Mouse (Mus musculus): ENCODE data around the gene Asl. TPM values are rescaled to one million over a fixed set of nuclear protein-coding genes. Genes with fewer than 3 reads are reported as not detected.

Gene Asl
- polyA plus RNA-seq, 1 experiment: 37.1 TPM

- H3K27ac ChIP-seq (ENCODE audit: control insufficient read depth, insufficient read depth, low read depth, low read length, poor library complexity): peak overlapping the region; percentile 63
- H3K4me1 ChIP-seq (ENCODE audit: control insufficient read depth, insufficient read depth, low read length): no peaks in the 10 kb centered on the region; the same call in 1 of the 2 replicates
- WGBS: under 1% methylated on average over 32 of the region's 32 CpGs
- H3K4me3 ChIP-seq (replicated peaks; ENCODE audit: control insufficient read depth, low read depth, low read length): peak overlapping the region; percentile 87
- TF ChIP-seq POLR2A (IDR thresholded peaks at IDR 0.05; ENCODE audit: borderline replicate concordance, control insufficient read depth, low read depth, low read length) (no peak), CTCF (IDR thresholded peaks at IDR 0.05; ENCODE audit: control insufficient read depth, insufficient read depth, low read length) (peak; percentile 87)
Observed at GRCm38 (mm10) chr5:130023767-130024539, 5.1 kb downstream of the Asl start.

DNA sequence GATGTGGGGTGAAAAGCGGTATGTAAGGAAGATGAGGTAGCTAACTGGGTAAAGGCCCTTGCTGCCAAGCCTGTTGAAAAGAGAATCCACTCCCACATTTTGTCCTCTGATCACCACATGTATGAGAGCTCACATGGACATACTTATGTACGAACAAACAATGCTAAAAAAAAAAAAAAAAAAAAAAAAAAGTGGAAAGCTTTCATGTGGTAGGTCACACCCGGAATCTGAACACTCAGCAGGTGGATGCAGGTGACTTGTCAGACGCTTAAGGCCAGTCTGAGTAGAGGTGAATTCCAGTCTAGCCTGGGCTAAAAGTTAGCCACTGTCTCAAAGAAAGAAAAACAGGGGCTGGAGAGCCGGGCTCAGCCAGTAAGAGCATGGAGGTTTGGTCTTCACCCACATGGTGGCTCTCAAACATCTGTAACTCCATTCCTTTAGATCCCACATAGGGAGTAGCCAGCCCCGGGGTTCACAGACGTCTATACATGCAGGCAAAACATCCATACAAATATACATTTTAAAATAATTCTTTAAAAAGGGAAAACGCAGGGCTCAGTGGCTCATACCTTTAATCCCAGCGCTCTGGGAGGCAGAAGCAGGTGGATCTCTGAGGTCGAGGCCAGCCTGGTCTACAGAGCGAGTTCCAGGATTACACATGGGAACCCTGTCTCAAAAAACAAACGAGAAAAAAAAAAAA lies 5.8 kb downstream of the Asl start:
- TF ChIP-seq POLR2A (IDR thresholded peaks at IDR 0.05; ENCODE audit: borderline replicate concordance, control insufficient read depth, low read depth, low read length): no peak
- no peak for TF ChIP-seq CTCF (IDR thresholded peaks at IDR 0.05; ENCODE audit: control insufficient read depth, insufficient read depth, low read length)
- no peaks in the 10 kb centered on the region; the same call in 1 of the 2 replicates for H3K4me1 ChIP-seq (ENCODE audit: control insufficient read depth, insufficient read depth, low read length)
- no peak overlapping the region for H3K27ac ChIP-seq (ENCODE audit: control insufficient read depth, insufficient read depth, low read depth, low read length, poor library complexity)
- H3K4me3 ChIP-seq (replicated peaks; ENCODE audit: control insufficient read depth, low read depth, low read length): no peak overlapping the region
- WGBS: 36% methylated on average over 12 of the region's 12 CpGs

- no peaks in the 10 kb centered on the region; the same call in 1 of the 2 replicates for H3K4me1 ChIP-seq (ENCODE audit: control insufficient read depth, insufficient read depth, low read length)
- H3K4me3 ChIP-seq (replicated peaks; ENCODE audit: control insufficient read depth, low read depth, low read length): no peak overlapping the region
- WGBS: 88% methylated on average over 7 of the region's 7 CpGs
- TF ChIP-seq POLR2A (IDR thresholded peaks at IDR 0.05; ENCODE audit: borderline replicate concordance, control insufficient read depth, low read depth, low read length) (no peak), CTCF (IDR thresholded peaks at IDR 0.05; ENCODE audit: control insufficient read depth, insufficient read depth, low read length) (no peak)
- no peak overlapping the region for H3K27ac ChIP-seq (ENCODE audit: control insufficient read depth, insufficient read depth, low read depth, low read length, poor library complexity)
Observed at GRCm38 (mm10) chr5:130022366-130022765, 6.7 kb downstream of the Asl start.

DNA sequence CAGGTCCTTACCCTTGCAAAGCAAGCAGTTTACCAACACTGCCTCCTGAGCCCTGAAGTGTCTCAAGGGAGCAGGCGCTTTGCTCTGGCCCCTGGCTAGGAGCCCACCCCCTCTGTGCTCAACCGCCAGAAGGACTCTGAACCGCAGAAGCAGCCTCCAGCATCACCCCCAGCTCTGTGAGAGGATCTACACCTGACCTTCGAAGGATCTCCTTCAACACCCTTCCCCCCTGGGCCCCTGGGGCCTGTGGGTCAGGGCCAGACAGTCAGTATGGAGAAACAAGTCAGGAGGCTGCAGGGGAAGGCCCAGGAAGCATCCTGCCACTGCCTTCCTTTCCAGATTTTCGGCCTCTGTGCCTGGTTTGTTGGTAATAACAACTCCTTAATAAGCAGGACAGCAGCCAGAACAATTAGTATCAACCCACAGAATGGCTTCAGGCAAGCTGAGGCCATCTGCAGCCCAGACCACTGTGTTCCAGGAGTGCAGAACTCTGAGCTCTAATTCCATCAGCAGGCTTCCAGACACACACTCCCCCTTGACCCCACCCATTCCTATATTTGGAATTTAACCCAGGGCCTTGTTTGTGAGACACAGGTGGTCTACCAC lies 7.6 kb downstream of the Asl start:
- TF ChIP-seq CTCF (IDR thresholded peaks at IDR 0.05; ENCODE audit: control insufficient read depth, insufficient read depth, low read length): no peak
- TF ChIP-seq POLR2A (IDR thresholded peaks at IDR 0.05; ENCODE audit: borderline replicate concordance, control insufficient read depth, low read depth, low read length): no peak
- no peak overlapping the region for H3K4me3 ChIP-seq (replicated peaks; ENCODE audit: control insufficient read depth, low read depth, low read length)
- 68% methylated on average over 5 of the region's 5 CpGs for WGBS
- H3K27ac ChIP-seq (ENCODE audit: control insufficient read depth, insufficient read depth, low read depth, low read length, poor library complexity): no peak overlapping the region
- H3K4me1 ChIP-seq (ENCODE audit: control insufficient read depth, insufficient read depth, low read length): no peaks in the 10 kb centered on the region; the same call in 1 of the 2 replicates

DNA sequence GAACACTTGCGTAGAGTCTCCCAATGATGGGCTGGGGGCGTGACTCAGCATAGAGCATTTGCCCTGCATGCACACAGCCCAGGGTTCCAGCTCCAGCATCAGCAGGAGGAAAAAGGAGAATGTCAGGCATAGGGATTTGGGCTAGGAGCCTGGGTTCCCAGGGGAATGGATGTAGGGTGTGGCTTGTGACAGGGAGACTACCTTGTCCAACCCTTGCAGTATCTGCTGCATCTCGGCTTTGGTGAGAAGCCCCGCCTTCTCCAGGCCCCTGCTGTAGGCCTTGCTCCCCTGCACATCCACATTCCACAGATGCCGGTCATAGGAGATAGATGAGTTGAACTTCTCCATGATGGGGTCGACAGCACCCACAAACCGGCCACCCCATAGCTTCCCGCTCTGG lies 9.6 kb downstream of the Asl start:
- Histone ChIP-seq H3K4me3 (replicated peaks; ENCODE audit: control insufficient read depth, low read depth, low read length) (no peak overlapping the region), H3K27ac (ENCODE audit: control insufficient read depth, insufficient read depth, low read depth, low read length, poor library complexity) (no peak overlapping the region), H3K4me1 (ENCODE audit: control insufficient read depth, insufficient read depth, low read length) (no peaks in the 10 kb centered on the region)
- 78% methylated on average over 8 of the region's 8 CpGs for WGBS
- TF ChIP-seq CTCF (IDR thresholded peaks at IDR 0.05; ENCODE audit: control insufficient read depth, insufficient read depth, low read length) (no peak), POLR2A (IDR thresholded peaks at IDR 0.05; ENCODE audit: borderline replicate concordance, control insufficient read depth, low read depth, low read length) (no peak)

DNA sequence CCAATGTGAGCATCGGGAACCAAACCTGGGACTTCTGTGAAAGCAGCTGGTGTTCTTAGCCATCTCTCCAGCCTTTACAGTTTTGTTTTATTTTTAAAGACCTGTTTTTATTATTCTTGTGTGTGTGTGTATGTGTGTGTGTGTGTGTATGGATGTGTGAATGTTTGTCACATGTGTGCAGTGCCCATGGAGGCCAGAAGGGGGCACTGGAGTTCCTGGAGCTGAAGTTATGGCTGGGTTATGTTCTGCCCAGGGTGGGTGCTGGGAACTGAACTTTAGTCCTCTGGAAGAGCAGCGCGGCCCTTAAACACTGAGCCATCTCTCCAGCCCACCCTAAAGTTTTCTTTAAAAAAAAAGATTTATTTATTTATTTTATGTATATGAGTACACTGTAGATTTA lies 13.9 kb downstream of the Asl start:
- TF ChIP-seq CTCF (IDR thresholded peaks at IDR 0.05; ENCODE audit: control insufficient read depth, insufficient read depth, low read length) (no peak), POLR2A (IDR thresholded peaks at IDR 0.05; ENCODE audit: borderline replicate concordance, control insufficient read depth, low read depth, low read length) (no peak)
- no peaks in the 10 kb centered on the region for H3K4me1 ChIP-seq (ENCODE audit: control insufficient read depth, insufficient read depth, low read length)
- H3K4me3 ChIP-seq (replicated peaks; ENCODE audit: control insufficient read depth, low read depth, low read length): no peak overlapping the region
- WGBS: 91% methylated on average over 3 of the region's 3 CpGs
- no peak overlapping the region for H3K27ac ChIP-seq (ENCODE audit: control insufficient read depth, insufficient read depth, low read depth, low read length, poor library complexity)

- H3K27ac ChIP-seq (ENCODE audit: control insufficient read depth, insufficient read depth, low read depth, low read length, poor library complexity): no peak overlapping the region
- 91% methylated on average over 5 of the region's 5 CpGs for WGBS
- TF ChIP-seq POLR2A (IDR thresholded peaks at IDR 0.05; ENCODE audit: borderline replicate concordance, control insufficient read depth, low read depth, low read length): no peak
- peak; percentile 51 for TF ChIP-seq CTCF (IDR thresholded peaks at IDR 0.05; ENCODE audit: control insufficient read depth, insufficient read depth, low read length)
Observed at GRCm38 (mm10) chr5:130010961-130011360, 18.1 kb downstream of the Asl start.

DNA sequence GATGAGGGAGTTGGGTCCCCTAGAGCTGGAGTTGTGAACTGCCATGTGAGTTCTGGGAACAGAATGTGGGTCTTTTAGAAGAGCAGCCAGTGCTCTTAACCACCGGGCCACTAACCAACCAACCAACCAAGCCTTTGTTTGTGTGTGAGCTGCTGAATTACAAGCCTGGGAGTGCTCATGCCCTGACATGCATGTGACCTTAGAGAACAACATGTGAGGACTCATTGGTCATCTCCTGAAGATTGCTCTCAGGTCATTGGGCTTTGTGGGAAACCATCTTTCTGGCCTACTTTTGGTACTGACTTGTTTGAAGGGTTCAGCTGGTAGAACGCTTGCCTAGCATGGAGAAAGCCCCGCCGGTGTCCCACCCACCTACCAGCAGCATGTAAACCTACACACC lies 19.3 kb downstream of the Asl start:
- TF ChIP-seq CTCF (IDR thresholded peaks at IDR 0.05; ENCODE audit: control insufficient read depth, insufficient read depth, low read length) (no peak), POLR2A (IDR thresholded peaks at IDR 0.05; ENCODE audit: borderline replicate concordance, control insufficient read depth, low read depth, low read length) (no peak)
- H3K27ac ChIP-seq (ENCODE audit: control insufficient read depth, insufficient read depth, low read depth, low read length, poor library complexity): no peak overlapping the region
- no peak overlapping the region for H3K4me3 ChIP-seq (replicated peaks; ENCODE audit: control insufficient read depth, low read depth, low read length)
- no peaks in the 10 kb centered on the region for H3K4me1 ChIP-seq (ENCODE audit: control insufficient read depth, insufficient read depth, low read length)
- WGBS: 87% methylated on average over 4 of the region's 4 CpGs

More at GRCm38 (mm10) chr5:130010961-130011360, 18.1 kb downstream of the Asl start:
- Histone ChIP-seq H3K4me3 (replicated peaks; ENCODE audit: control insufficient read depth, low read depth, low read length) (no peak overlapping the region), H3K4me1 (ENCODE audit: control insufficient read depth, insufficient read depth, low read length) (no peaks in the 10 kb centered on the region)
